Mouse (Mus musculus): ENCODE results near the gene Nrbp1.

DNA sequence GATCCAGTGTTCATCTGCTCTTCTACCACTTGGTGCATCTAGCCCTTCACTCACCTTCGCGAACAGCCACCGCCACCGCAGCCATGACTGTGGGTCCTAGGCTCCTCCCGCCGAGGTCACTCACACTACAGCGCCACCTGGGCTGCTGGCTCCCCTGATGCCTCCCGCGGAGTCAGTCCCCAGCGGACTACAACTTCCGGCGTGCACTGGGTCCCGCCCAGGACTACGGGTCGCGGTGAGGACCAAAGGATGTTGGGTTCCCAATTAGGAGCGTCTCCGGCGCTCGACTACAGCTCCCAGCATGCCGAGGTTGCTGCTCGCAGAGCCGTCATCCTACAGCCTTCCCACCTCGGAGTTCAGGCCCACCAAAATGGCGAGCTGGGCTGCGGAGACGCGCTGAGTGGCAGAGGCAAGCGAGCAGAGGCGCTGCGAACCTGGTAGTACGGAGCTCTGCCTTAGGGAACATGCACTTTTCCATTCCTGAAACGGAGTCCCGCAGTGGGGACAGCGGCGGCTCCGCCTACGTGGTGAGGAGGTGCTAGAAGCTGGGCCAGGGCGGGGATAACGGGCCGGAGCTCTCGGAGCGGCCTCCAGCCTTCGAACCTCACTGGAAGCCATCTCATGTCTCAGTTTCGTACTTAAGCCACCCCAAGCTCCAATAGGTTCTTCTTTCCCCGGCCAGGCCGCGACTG is 47.6 kb upstream of the Nrbp1 start, which contains the start of the genes Snx17 and Eif2b4:
- TF ChIP-seq USF1 (IDR thresholded peaks at IDR 0.05; ENCODE audit: low read depth) (no peak), MYOD1 (IDR thresholded peaks at IDR 0.05; ENCODE audit: control insufficient read depth, insufficient read length, low read depth) (no peak), MAX (IDR thresholded peaks at IDR 0.05) (peak; percentile 16)

Data from C2C12 (cell line).